Mouse (Mus musculus): ENCODE results near the gene Prss32. TPM values are rescaled to one million over a fixed set of nuclear protein-coding genes. Genes with fewer than 3 reads are reported as not detected.
"Not testable (repeated sequence)": the region's sequence is repeated elsewhere in the genome, so short reads cannot be mapped to it uniquely, and the experiment has no call there.

Gene Prss32
- polyA plus RNA-seq, 1 experiment, result 292 TPM

GRCm38 (mm10) chr17:23876741-23877140 is 33.1 kb downstream of the Prss32 start:
- Histone ChIP-seq H3K27ac (ENCODE audit: insufficient read depth, low read depth, low read length) (no peak overlapping the region), H3K36me3 (ENCODE audit: control insufficient read depth, insufficient read depth, low read length) (no peaks in the 10 kb centered on the region), H3K4me1 (ENCODE audit: control insufficient read depth, insufficient read depth, insufficient read length, low read length) (peaks cover 3% of the 10 kb centered on the region; the same call in 1 of the 2 replicates), H3K4me3 (ENCODE audit: low read depth, low read length) (no peak overlapping the region), H3K27me3 (ENCODE audit: control insufficient read depth, insufficient read depth, low read length) (no peaks in the 10 kb centered on the region)
- TF ChIP-seq CTCF (IDR thresholded peaks at IDR 0.05; ENCODE audit: extremely low read depth, insufficient read length, insufficient replicate concordance, low read depth, low read length) (no peak), POLR2A (IDR thresholded peaks at IDR 0.05; ENCODE audit: low read depth, low read length) (no peak)
- WGBS, result 65% methylated on average over 3 of the region's 3 CpGs

DNA sequence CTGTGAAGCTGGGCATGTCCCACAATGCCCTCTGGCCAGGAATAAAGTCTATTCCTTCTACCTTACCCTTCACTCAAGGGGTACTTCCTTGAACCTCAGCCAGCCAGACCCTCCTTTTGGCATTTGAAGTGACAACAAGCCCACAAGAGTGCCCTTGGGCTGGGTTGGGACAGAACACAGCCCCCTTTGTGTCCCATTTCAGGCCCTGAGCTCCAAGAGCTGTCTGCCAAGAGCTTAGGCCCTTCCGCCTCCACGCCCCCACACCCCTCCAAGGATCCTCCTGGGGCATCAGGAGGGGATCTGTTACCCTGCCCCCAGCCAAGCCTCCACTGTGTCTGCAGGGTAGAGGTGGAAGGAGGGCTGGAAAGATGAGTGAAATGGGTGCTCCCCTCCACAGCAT is 33.5 kb downstream of the Prss32 start:
- TF ChIP-seq POLR2A (IDR thresholded peaks at IDR 0.05; ENCODE audit: low read depth, low read length) (no peak), CTCF (IDR thresholded peaks at IDR 0.05; ENCODE audit: extremely low read depth, insufficient read length, insufficient replicate concordance, low read depth, low read length) (no peak)
- Histone ChIP-seq H3K27ac (ENCODE audit: insufficient read depth, low read depth, low read length) (no peak overlapping the region), H3K4me1 (ENCODE audit: control insufficient read depth, insufficient read depth, insufficient read length, low read length) (peaks cover 3% of the 10 kb centered on the region; the same call in 1 of the 2 replicates), H3K27me3 (ENCODE audit: control insufficient read depth, insufficient read depth, low read length) (no peaks in the 10 kb centered on the region), H3K36me3 (ENCODE audit: control insufficient read depth, insufficient read depth, low read length) (no peaks in the 10 kb centered on the region), H3K4me3 (ENCODE audit: low read depth, low read length) (no peak overlapping the region)
- WGBS, result 100% methylated on average over 2 of the region's 2 CpGs

DNA sequence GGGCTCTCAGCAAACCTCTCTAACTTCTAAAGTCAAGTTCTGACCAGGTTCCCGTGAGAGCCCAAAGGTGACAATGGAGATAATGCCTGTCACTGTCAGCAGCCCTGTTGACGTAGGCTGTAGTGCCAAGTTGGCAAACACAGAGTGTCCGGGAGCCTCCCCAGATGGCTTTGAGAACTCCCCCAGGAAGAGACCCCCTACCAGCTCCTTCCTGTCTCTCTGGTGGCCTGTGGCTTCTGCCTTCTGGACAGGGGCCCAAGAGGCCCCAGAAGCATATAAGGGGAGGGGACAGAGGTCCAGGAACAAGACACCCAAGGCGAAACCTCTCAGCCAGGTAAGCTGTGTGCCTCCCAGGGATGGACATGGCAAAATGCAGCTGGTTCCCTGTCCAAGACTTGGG is 36.9 kb downstream of the Prss32 start, which contains the start of the genes Dcpp1 and Dcpp2:
Dcpp1 (plus strand) TSS at position 301 of the 400 bp plus-strand sequence.
Dcpp2 (plus strand) TSS at position 305 of the 400 bp plus-strand sequence.
- 65% methylated on average over 4 of the region's 4 CpGs for WGBS
- H3K36me3 ChIP-seq (ENCODE audit: control insufficient read depth, insufficient read depth, low read length); H3K4me3 ChIP-seq (ENCODE audit: low read depth, low read length); H3K27me3 ChIP-seq (ENCODE audit: control insufficient read depth, insufficient read depth, low read length); H3K27ac ChIP-seq (ENCODE audit: insufficient read depth, low read depth, low read length); H3K4me1 ChIP-seq (ENCODE audit: control insufficient read depth, insufficient read depth, insufficient read length, low read length): not testable (repeated sequence)

Other genes with a start within 250 kb of the Prss32 start
- gene Zfp13, start 244.4 kb upstream of the Prss32 start, polyA plus RNA-seq (2012; rRNA removed), result 5.4 and 6.8 TPM in 2 replicates
- gene Zscan10, start 243.0 kb upstream of the Prss32 start, polyA plus RNA-seq (2012; rRNA removed), result not detected in 2 replicates
- gene Mmp25, start 198.6 kb upstream of the Prss32 start, polyA plus RNA-seq (2012; rRNA removed), result 1.5 and 1.6 TPM in 2 replicates
- gene Bicdl2, start 183.3 kb upstream of the Prss32 start, polyA plus RNA-seq (2012; rRNA removed), result 5.2 and 6.0 TPM in 2 replicates
- gene Hcfc1r1, start 170.3 kb upstream of the Prss32 start, polyA plus RNA-seq (2012; rRNA removed), result 106 and 251 TPM in 2 replicates
- gene Thoc6, start 170.0 kb upstream of the Prss32 start, polyA plus RNA-seq (2012; rRNA removed), result 12.4 and 19.8 TPM in 2 replicates
- 27.9 and 30.9 TPM in 2 replicates for gene Tnfrsf12a, start 166.4 kb upstream of the Prss32 start, polyA plus RNA-seq (2012; rRNA removed)
- gene Cldn6, start 164.6 kb upstream of the Prss32 start, polyA plus RNA-seq (2012; rRNA removed), result 0.10 and 0.95 TPM in 2 replicates
- gene Cldn9, start 159.8 kb upstream of the Prss32 start, polyA plus RNA-seq (2012; rRNA removed), result 0.10 and 1.5 TPM in 2 replicates
- not detected in 2 replicates for gene 1520401A03Rik, start 121.1 kb upstream of the Prss32 start, polyA plus RNA-seq (2012; rRNA removed)
- gene Pkmyt1, start 117.5 kb upstream of the Prss32 start, polyA plus RNA-seq (2012; rRNA removed), result 25.0 and 42.3 TPM in 2 replicates
- gene Paqr4, start 103.0 kb upstream of the Prss32 start, polyA plus RNA-seq (2012; rRNA removed), result 112 and 152 TPM in 2 replicates
- gene Kremen2, start 98.0 kb upstream of the Prss32 start, polyA plus RNA-seq (2012; rRNA removed), result 1.5 and 2.9 TPM in 2 replicates
- 16.5 and 34.1 TPM in 2 replicates for gene Flywch1, start 72.3 kb upstream of the Prss32 start, polyA plus RNA-seq (2012; rRNA removed)
- 6.3 and 6.6 TPM in 2 replicates for gene Flywch2, start 57.8 kb upstream of the Prss32 start, polyA plus RNA-seq (2012; rRNA removed)
- 197 and 439 TPM in 2 replicates for gene Srrm2, start 53.3 kb upstream of the Prss32 start, polyA plus RNA-seq (2012; rRNA removed)
- gene Elob, start 14.7 kb upstream of the Prss32 start, polyA plus RNA-seq (2012; rRNA removed), result 352 and 591 TPM in 2 replicates
- gene Prss33, start 7.8 kb upstream of the Prss32 start, polyA plus RNA-seq (2012; rRNA removed), result 0.27 and 0.77 TPM in 2 replicates
- gene Prss41, start 317 bp downstream of the Prss32 start, polyA plus RNA-seq (2012; rRNA removed), result 0.56 and 3.4 TPM in 2 replicates
- gene Prss21, start 24.2 kb downstream of the Prss32 start, polyA plus RNA-seq (2012; rRNA removed), result not detected in 2 replicates
- gene Dcpp1, start 37.0 kb downstream of the Prss32 start, polyA plus RNA-seq (2012; rRNA removed), result not detected in 2 replicates
- not detected in 2 replicates for gene Dcpp2, start 37.0 kb downstream of the Prss32 start, polyA plus RNA-seq (2012; rRNA removed)
- not detected in 2 replicates for gene Dcpp3, start 73.6 kb downstream of the Prss32 start, polyA plus RNA-seq (2012; rRNA removed)
- not detected in 2 replicates for gene Sbp, start 97.8 kb downstream of the Prss32 start, polyA plus RNA-seq (2012; rRNA removed)
- gene Sbpl, start 111.4 kb downstream of the Prss32 start, polyA plus RNA-seq (2012; rRNA removed), result not detected in 2 replicates
- 22.9 and 150 TPM in 2 replicates for gene Prss30, start 136.7 kb downstream of the Prss32 start, polyA plus RNA-seq (2012; rRNA removed)
- gene Prss22, start 154.2 kb downstream of the Prss32 start, polyA plus RNA-seq (2012; rRNA removed), result 0.06 and 0.25 TPM in 2 replicates
- gene Prss27, start 194.3 kb downstream of the Prss32 start, polyA plus RNA-seq (2012; rRNA removed), result 3.9 and 4.0 TPM in 2 replicates
- 51.8 and 74.6 TPM in 2 replicates for gene Kctd5, start 229.6 kb downstream of the Prss32 start, polyA plus RNA-seq (2012; rRNA removed)